Mouse (Mus musculus) adipose tissue, adult 10 weeks (tissue): ENCODE measurements around the gene Kdm5c. TPM values are rescaled to one million over a fixed set of nuclear protein-coding genes. Genes with fewer than 3 reads are reported as not detected.

ENCODE experiments used
- polyA plus RNA-seq: library from polyadenylated mRNA; stranded (reverse); fragments of 350-450 nt; fragmentation: Illumina TruSeq; extraction: RNeasy Lipid Tissue Mini Kit (QIAGEN cat#74804); gene quantifications from one replicate; pipeline ENCODE4 v1.2.3, GENCODE M21; 2014; ENCODE audit warnings: low read depth, low replicate concordance

Kdm5c gene
- polyA plus RNA-seq = 21.3 TPM

DNA sequence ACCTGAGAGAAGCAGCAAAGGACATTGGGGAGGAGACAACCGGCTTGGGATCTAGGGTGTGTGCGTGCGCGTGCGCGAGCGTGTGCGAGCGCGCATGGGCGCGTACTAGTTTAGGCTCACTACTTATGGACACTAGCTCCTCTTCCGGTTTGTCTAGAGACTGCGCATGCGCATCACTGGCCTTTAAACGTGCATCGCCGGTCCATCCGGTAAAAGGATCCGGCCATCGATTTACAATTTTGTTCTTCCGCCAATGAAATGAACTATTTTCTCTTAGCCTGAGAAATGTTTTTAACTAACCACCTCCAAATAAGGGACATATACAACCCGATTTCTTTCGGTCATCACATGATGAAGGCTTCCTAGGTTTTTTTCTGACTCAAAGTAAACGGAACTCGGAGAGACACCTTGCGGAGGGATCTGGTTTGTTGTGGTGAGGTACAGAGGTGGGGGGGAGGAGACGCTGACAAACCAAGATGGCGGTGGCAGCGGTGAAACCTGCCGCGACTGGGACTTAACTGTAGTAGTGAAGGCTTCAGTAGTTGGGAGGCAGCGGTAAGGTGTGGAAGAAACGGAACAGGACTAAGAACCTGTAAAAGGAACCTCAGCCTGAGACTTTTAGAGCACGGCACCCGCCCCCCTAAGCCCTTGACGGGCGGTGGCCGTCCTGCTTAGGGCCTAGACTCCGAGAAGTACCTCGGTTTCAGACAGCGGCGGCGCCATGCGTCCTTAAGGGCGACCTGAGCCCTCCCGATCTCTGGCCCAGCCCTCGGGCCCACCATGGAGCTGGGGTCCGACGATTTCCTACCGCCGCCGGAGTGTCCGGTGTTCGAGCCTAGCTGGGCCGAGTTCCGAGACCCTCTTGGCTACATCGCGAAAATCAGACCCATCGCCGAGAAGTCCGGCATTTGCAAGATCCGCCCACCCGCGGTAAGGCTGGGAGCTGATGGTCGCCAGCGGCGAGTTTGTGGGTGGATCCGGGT, at the start of gene Kdm5c:
Kdm5c (plus strand) TSS at position 240 of the 983 bp plus-strand sequence.

Other genes starting within 250 kb of the Kdm5c start
- 144 TPM for gene Hsd17b10, start 231.2 kb upstream of the Kdm5c start, polyA plus RNA-seq
- gene Ribc1, start 216.7 kb upstream of the Kdm5c start, polyA plus RNA-seq = 3.4 TPM
- 44.2 TPM for gene Smc1a, start 216.6 kb upstream of the Kdm5c start, polyA plus RNA-seq
- 10.0 TPM for gene Iqsec2, start 88.8 kb upstream of the Kdm5c start, polyA plus RNA-seq
- 10.5 TPM for gene Kantr, start 94.5 kb downstream of the Kdm5c start, polyA plus RNA-seq
- gene Tspyl2, start 109.4 kb downstream of the Kdm5c start, polyA plus RNA-seq = 65.4 TPM
- 2.1 TPM for gene Gpr173, start 135.7 kb downstream of the Kdm5c start, polyA plus RNA-seq